Mouse (Mus musculus) CH12.LX (cell line): ENCODE results near the gene Sin3a. TPM values are rescaled to one million over a fixed set of nuclear protein-coding genes. Genes with fewer than 3 reads are reported as not detected.

Experiments
- DNase-seq: peaks from one replicate; pipeline ENCODE4 v3.0.0-alpha.2; 2013; ENCODE audit errors: extremely low read depth
- H3K27ac ChIP-seq: 2 replicates; pipeline ENCODE4 v1.5.1; 2012; ENCODE audit warnings: low read depth, mild to moderate bottlenecking, control low read depth, moderate library complexity; ENCODE audit not compliant: insufficient read depth
- H3K27me3 ChIP-seq: replicated peaks from 2 replicates; pipeline ENCODE3; 2012; ENCODE audit warnings: inconsistent platforms
- H3K36me3 ChIP-seq, 2 experiments: replicated peaks in 1 of 2; 2 replicates each; pipeline versions ENCODE3 to v1.6.1; 2012; ENCODE audit warnings: inconsistent platforms in 1 of 2, low read length in 1 of 2, mild to moderate bottlenecking in 1 of 2, mixed read lengths in 1 of 2, moderate library complexity in 1 of 2; ENCODE audit not compliant: control insufficient read depth in 1 of 2, insufficient read depth in 1 of 2
- H3K4me1 ChIP-seq, 2 experiments: 2 replicates each; pipeline ENCODE4 v1.6.1; 2012; ENCODE audit warnings: inconsistent platforms in 1 of 2, moderate library complexity in 1 of 2; ENCODE audit not compliant: insufficient read depth in 2 of 2, control insufficient read depth in 1 of 2
- H3K4me2 ChIP-seq: 2 replicates; pipeline ENCODE4 v1.6.1; 2012; ENCODE audit warnings: low read depth, mild to moderate bottlenecking, control low read depth; ENCODE audit not compliant: poor library complexity, insufficient read depth, severe bottlenecking
- H3K4me3 ChIP-seq, 3 experiments: fragments of 150-350 bp in 1 of 3; sonication (generic) in 1 of 3; replicated peaks in 1 of 3; 2 replicates each; pipeline versions ENCODE3 to v1.5.1; 2011 to 2012; ENCODE audit warnings: low read depth in 2 of 3, low read length in 2 of 3, mild to moderate bottlenecking in 2 of 3, moderate library complexity in 2 of 3, control low read depth in 1 of 3, improper control_type of control experiment in 1 of 3, inconsistent platforms in 1 of 3, mixed read lengths in 1 of 3; ENCODE audit not compliant: poor library complexity in 1 of 3
- H3K79me2 ChIP-seq: replicated peaks from 2 replicates; pipeline ENCODE4 v1.6.1; 2012; ENCODE audit warnings: mild to moderate bottlenecking, moderate library complexity; ENCODE audit not compliant: control insufficient read depth, poor library complexity, insufficient read depth, severe bottlenecking; ENCODE audit errors: extremely low read depth
- H3K9ac ChIP-seq: 2 replicates; pipeline ENCODE4 v1.6.1; 2012; ENCODE audit warnings: low read depth, mild to moderate bottlenecking, control low read depth, moderate library complexity; ENCODE audit not compliant: insufficient read depth
- H3K9me3 ChIP-seq: replicated peaks from 2 replicates; pipeline ENCODE3; 2012; ENCODE audit warnings: low read length, inconsistent platforms, mixed read lengths
- BHLHE40 ChIP-seq: IDR thresholded peaks from 2 replicates; pipeline ENCODE4 v1.6.1; 2011; ENCODE audit warnings: mild to moderate bottlenecking, low read depth, low read length, improper control_type of control experiment
- E2F4 ChIP-seq: IDR thresholded peaks from 2 replicates; pipeline ENCODE4 v1.6.1; 2011; ENCODE audit warnings: low read depth, low read length, improper control_type of control experiment; ENCODE audit not compliant: insufficient replicate concordance
- EP300 ChIP-seq: IDR thresholded peaks from 2 replicates; pipeline ENCODE4 v1.6.1; 2011; ENCODE audit warnings: low read length, improper control_type of control experiment
- HCFC1 ChIP-seq: IDR thresholded peaks from 2 replicates; pipeline ENCODE4 v1.6.1; 2012; ENCODE audit warnings: low read depth, mild to moderate bottlenecking, inconsistent platforms, low read length, improper control_type of control experiment
- IRF4 ChIP-seq: IDR thresholded peaks from 2 replicates; pipeline ENCODE4 v1.6.1; 2014; ENCODE audit warnings: low read depth, mild to moderate bottlenecking, inconsistent platforms, low read length, improper control_type of control experiment
- JUN ChIP-seq: IDR thresholded peaks from 2 replicates; pipeline ENCODE4 v1.6.1; 2011; ENCODE audit warnings: low read depth, mild to moderate bottlenecking, low read length, improper control_type of control experiment, moderate library complexity; ENCODE audit not compliant: insufficient read depth
- JUND ChIP-seq: conservative IDR thresholded peaks from 2 replicates; pipeline ENCODE4 v1.6.1; 2011; ENCODE audit warnings: low read depth, low read length, improper control_type of control experiment
- MAZ ChIP-seq: IDR thresholded peaks from 2 replicates; pipeline ENCODE4 v1.6.1; 2012; ENCODE audit warnings: low read depth, mild to moderate bottlenecking, inconsistent platforms, low read length, improper control_type of control experiment, moderate library complexity
- MEF2A ChIP-seq: IDR thresholded peaks from 2 replicates; pipeline ENCODE4 v1.6.1; 2014; ENCODE audit warnings: low read depth, mild to moderate bottlenecking, inconsistent platforms, low read length, improper control_type of control experiment, borderline replicate concordance
- MXI1 ChIP-seq: IDR thresholded peaks from 2 replicates; pipeline ENCODE4 v1.6.1; 2011; ENCODE audit warnings: mild to moderate bottlenecking, low read depth, low read length, improper control_type of control experiment
- NELFE ChIP-seq: IDR thresholded peaks from 2 replicates; pipeline ENCODE4 v1.6.1; 2011; ENCODE audit warnings: low read depth, low read length, improper control_type of control experiment
- NRF1 ChIP-seq: IDR thresholded peaks from 2 replicates; pipeline ENCODE4 v1.6.1; 2014; ENCODE audit warnings: low read depth, mild to moderate bottlenecking, inconsistent platforms, low read length, improper control_type of control experiment, moderate library complexity
- PAX5 ChIP-seq: IDR thresholded peaks from 2 replicates; pipeline ENCODE4 v1.6.1; 2012; ENCODE audit warnings: low read length, inconsistent platforms, mixed read lengths
- POLR2A ChIP-seq: IDR thresholded peaks from 2 replicates; pipeline ENCODE4 v1.6.1; 2011; ENCODE audit warnings: low read depth, mild to moderate bottlenecking, improper control_type of control experiment, low read length
- POLR2AphosphoS2 ChIP-seq: IDR thresholded peaks from 2 replicates; pipeline ENCODE4 v1.6.1; 2011; ENCODE audit warnings: low read depth, low read length, improper control_type of control experiment
- RAD21 ChIP-seq: IDR thresholded peaks from 2 replicates; pipeline ENCODE4 v1.6.1; 2011; ENCODE audit warnings: low read depth, mild to moderate bottlenecking, low read length, improper control_type of control experiment, moderate library complexity
- SIN3A ChIP-seq: IDR thresholded peaks from 2 replicates; pipeline ENCODE4 v1.6.1; 2012; ENCODE audit warnings: low read length, improper control_type of control experiment, inconsistent platforms
- SMC3 ChIP-seq: IDR thresholded peaks from 2 replicates; pipeline ENCODE4 v1.6.1; 2011; ENCODE audit warnings: low read depth, low read length, improper control_type of control experiment
- TCF12 ChIP-seq: IDR thresholded peaks from 2 replicates; pipeline ENCODE4 v1.6.1; 2014; ENCODE audit warnings: low read depth, mild to moderate bottlenecking, inconsistent platforms, low read length, improper control_type of control experiment
- UBTF ChIP-seq: IDR thresholded peaks from 2 replicates; pipeline ENCODE4 v1.6.1; 2012; ENCODE audit warnings: low read depth, mild to moderate bottlenecking, inconsistent platforms, low read length, improper control_type of control experiment, moderate library complexity
- USF1 ChIP-seq: IDR thresholded peaks from 2 replicates; pipeline ENCODE4 v1.6.1; 2014; ENCODE audit warnings: low read depth, mild to moderate bottlenecking, inconsistent platforms, low read length, improper control_type of control experiment
- USF2 ChIP-seq: conservative IDR thresholded peaks from 2 replicates; pipeline ENCODE4 v1.6.1; 2011; ENCODE audit warnings: low read depth, low read length, improper control_type of control experiment
- ZC3H11A ChIP-seq: IDR thresholded peaks from 2 replicates; pipeline ENCODE4 v1.6.1; 2012; ENCODE audit warnings: low read depth, mild to moderate bottlenecking, inconsistent platforms, low read length, improper control_type of control experiment
- ZKSCAN1 ChIP-seq: IDR thresholded peaks from 2 replicates; pipeline ENCODE4 v1.6.1; 2012; ENCODE audit warnings: low read depth, inconsistent platforms, low read length, improper control_type of control experiment, borderline replicate concordance
- ZMIZ1 ChIP-seq: IDR thresholded peaks from 2 replicates; pipeline ENCODE4 v1.6.1; 2012; ENCODE audit warnings: low read depth, mild to moderate bottlenecking, inconsistent platforms, low read length, improper control_type of control experiment
- dilution Hi-C: fragments of 300-500 bp; cut with MboI; formaldehyde crosslinking; loops from 2 replicates; pipeline ENCODE4 v1.14.3; 2020; ENCODE audit warnings: low sequenced_read_pairs; ENCODE audit not compliant: extremely low pct_unique_long_range_greater_than_20kb, extremely low pct_ligation_motif_present
- in situ Hi-C: fragments of 300-500 bp; cut with MboI; formaldehyde crosslinking; loops from 3 replicates; pipeline ENCODE4 v1.14.3; 2019; ENCODE audit warnings: low sequenced_read_pairs, low pct_ligation_motif_present, low pct_unique_long_range_greater_than_20kb, mixed read lengths
- polyA plus RNA-seq: library from polyadenylated mRNA; unstranded; fragments of >175 nt; gene quantifications from 2 replicates; pipeline ENCODE4 v1.2.1, GENCODE M21; 2012; ENCODE audit warnings: low read depth; ENCODE audit not compliant: insufficient read length
- total RNA-seq, 2 experiments: library from RNA; depleted of rRNA; stranded (reverse); fragments of 300-350 nt in 1 of 2; fragments of >200 nt in 1 of 2; gene quantifications; 2 replicates each; pipeline ENCODE4 v1.2.3; 2012 to 2014

The Sin3a gene
- total and polyA plus RNA-seq, 3 experiments = 23.0 to 32.1 (median 28.7) TPM

- Histone ChIP-seq H3K4me3 (no peak overlapping the region), H3K27ac (no peak overlapping the region), H3K9me3 (no peaks in the 10 kb centered on the region), H3K79me2 (no peaks in the 10 kb centered on the region), H3K4me1 (peaks cover 0 to 15% of the 10 kb centered on the region in 2 experiments; a peak in 3 of 4 replicates), H3K27me3 (no peaks in the 10 kb centered on the region), H3K9ac (no peak overlapping the region), H3K36me3 (peaks cover 13 to 40% of the 10 kb centered on the region in 2 experiments), H3K4me2 (no peak overlapping the region)
- dilution Hi-C loops = no loop called here
- in situ Hi-C loops = no loop called here
- no peak for DNase-seq
- TF ChIP-seq BHLHE40 (no peak), ZMIZ1 (no peak), POLR2A (no peak), HCFC1 (no peak), USF2 (no peak), PAX5 (no peak), MEF2A (no peak), JUND (no peak), MXI1 (no peak), RAD21 (no peak), NELFE (no peak), IRF4 (no peak), SMC3 (no peak)
- TF ChIP-seq, all 38 proteins: peak for 0
These were observed 7.7 kb upstream of the Sin3a start for GRCm38 (mm10) chr9:57064164-57064563.

- Histone ChIP-seq H3K4me1 (peaks cover 0 to 23% of the 10 kb centered on the region in 2 experiments; a peak in 3 of 4 replicates), H3K9ac (no peak overlapping the region), H3K4me2 (no peak overlapping the region), H3K36me3 (peaks cover 0 to 14% of the 10 kb centered on the region in 2 experiments), H3K79me2 (no peaks in the 10 kb centered on the region), H3K4me3 (no peak overlapping the region), H3K27me3 (no peaks in the 10 kb centered on the region), H3K27ac (no peak overlapping the region), H3K9me3 (no peaks in the 10 kb centered on the region)
- no peak for DNase-seq
- in situ Hi-C loops (no loop called here), dilution Hi-C loops (no loop called here)
- TF ChIP-seq TCF12 (no peak), ZC3H11A (no peak), POLR2AphosphoS2 (no peak), SIN3A (no peak), UBTF (no peak), JUND (no peak), NRF1 (no peak), E2F4 (no peak), RAD21 (no peak), ZKSCAN1 (no peak), IRF4 (no peak), MAZ (no peak), JUN (no peak), USF1 (no peak), EP300 (no peak), PAX5 (no peak), BHLHE40 (no peak)
These were observed 3.6 kb upstream of the Sin3a start for GRCm38 (mm10) chr9:57068266-57068665.
